Mouse (Mus musculus) limb, embryonic 14.5 days (tissue): ENCODE data around the gene Ttn. TPM values are rescaled to one million over a fixed set of nuclear protein-coding genes. Genes with fewer than 3 reads are reported as not detected.

Experiments
- ATAC-seq: fragments of 200-750 bp; cut with Nextera tagmentation; 2 replicates; pipeline ENCODE4 v1.8.0; 2017; ENCODE audit warnings: low read depth, moderate number of reproducible peaks, moderate TSS enrichment; ENCODE audit not compliant: low FRiP score
- DNase-seq: peaks from one replicate; pipeline ENCODE4 v3.0.0-alpha.2; 2015; ENCODE audit warnings: low spot score
- H3K27ac ChIP-seq: fragments of 300-500 bp; sonication (generic); replicated peaks from 2 replicates; pipeline ENCODE4 v1.5.1; 2014; ENCODE audit warnings: low read depth, mild to moderate bottlenecking, low read length, moderate library complexity, mixed read lengths
- H3K27me3 ChIP-seq: fragments of 300-500 bp; sonication (generic); 2 replicates; pipeline ENCODE4 v1.6.1; 2014; ENCODE audit warnings: low read length, mixed read lengths; ENCODE audit not compliant: control insufficient read depth, insufficient read depth
- H3K36me3 ChIP-seq: fragments of 300-500 bp; sonication (generic); 2 replicates; pipeline ENCODE4 v1.6.1; 2014; ENCODE audit warnings: mild to moderate bottlenecking, low read length, moderate library complexity, mixed read lengths; ENCODE audit not compliant: control insufficient read depth, insufficient read depth
- H3K4me1 ChIP-seq: fragments of 300-500 bp; sonication (generic); 2 replicates; pipeline ENCODE4 v1.6.1; 2014; ENCODE audit warnings: antibody characterized with exemption, low read length, mixed read lengths; ENCODE audit not compliant: control insufficient read depth, insufficient read depth
- H3K4me2 ChIP-seq: fragments of 300-500 bp; sonication (generic); replicated peaks from 2 replicates; pipeline ENCODE4 v1.6.1; 2014; ENCODE audit warnings: low read depth, mild to moderate bottlenecking, low read length, moderate library complexity; ENCODE audit not compliant: severe bottlenecking
- H3K4me3 ChIP-seq: fragments of 300-500 bp; sonication (generic); replicated peaks from 2 replicates; pipeline ENCODE4 v1.5.1; 2014; ENCODE audit warnings: low read length
- H3K9ac ChIP-seq: fragments of 300-500 bp; sonication (generic); 2 replicates; pipeline ENCODE4 v1.6.1; 2014; ENCODE audit warnings: mild to moderate bottlenecking, low read depth, low read length, moderate library complexity; ENCODE audit not compliant: severe bottlenecking
- H3K9me3 ChIP-seq: fragments of 300-500 bp; sonication (generic); 2 replicates; pipeline ENCODE4 v1.6.1; 2016; ENCODE audit warnings: low read length; ENCODE audit not compliant: control insufficient read depth
- POLR2A ChIP-seq: fragments of 200-500 bp; IDR thresholded peaks from 2 replicates; pipeline ENCODE4 v1.8.0; 2012; ENCODE audit warnings: inconsistent platforms, mild to moderate bottlenecking, moderate library complexity, borderline replicate concordance; ENCODE audit not compliant: insufficient read depth, insufficient read length; ENCODE audit errors: extremely low read depth
- whole genome bisulfite sequencing: fragments of 180-500 bp; shearing (Covaris S2); extraction: QIAGEN DNeasy Blood & Tissue Kit; methylation state at CpG from one replicate; pipeline ENCODE4 v1.1.7; 2014; 5-methylcytosine and 5-hydroxymethylcytosine counted together
- polyA plus RNA-seq, 2 experiments: library from polyadenylated mRNA; depleted of rRNA in 1 of 2; stranded (reverse) in 1 of 2; unstranded in 1 of 2; fragments of >200 nt; fragmentation: Nextera tagmentation in 1 of 2; extraction: Ambion mirVana in 1 of 2; gene quantifications; 2 replicates each; pipeline versions ENCODE4 v1.2.1 to v1.2.3; 2012 to 2014

The Ttn gene
- polyA plus RNA-seq, 2 experiments = 15.8 to 99.0 TPM

GRCm38 (mm10) chr2:77007015-77007414 is 24.7 kb upstream of the Ttn start:
- no peaks in the 10 kb centered on the region for H3K27me3 ChIP-seq
- no peak for ATAC-seq
- no peaks in the 10 kb centered on the region for H3K4me1 ChIP-seq
- no peak overlapping the region for H3K4me3 ChIP-seq
- WGBS = 72% methylated on average over 7 of the region's 7 CpGs
- no peak for TF ChIP-seq POLR2A
- H3K9me3 ChIP-seq = no peaks in the 10 kb centered on the region
- no peak for DNase-seq
- H3K36me3 ChIP-seq = no peaks in the 10 kb centered on the region
- H3K27ac ChIP-seq = no peak overlapping the region
- H3K4me2 ChIP-seq = no peak overlapping the region
- no peak overlapping the region for H3K9ac ChIP-seq

- TF ChIP-seq POLR2A = no peak
- ATAC-seq (no peak), DNase-seq (no peak)
- WGBS = 61% methylated on average over 2 of the region's 2 CpGs
- Histone ChIP-seq H3K27me3 (no peaks in the 10 kb centered on the region), H3K36me3 (no peaks in the 10 kb centered on the region), H3K4me1 (no peaks in the 10 kb centered on the region), H3K9me3 (no peaks in the 10 kb centered on the region), H3K27ac (no peak overlapping the region), H3K9ac (no peak overlapping the region), H3K4me3 (no peak overlapping the region), H3K4me2 (no peak overlapping the region)
These were observed 20.8 kb upstream of the Ttn start for GRCm38 (mm10) chr2:77003148-77003547.

- H3K4me2 ChIP-seq = no peak overlapping the region
- H3K4me1 ChIP-seq = no peaks in the 10 kb centered on the region
- H3K9ac ChIP-seq = no peak overlapping the region
- ATAC-seq (no peak), DNase-seq (no peak)
- H3K27ac ChIP-seq = no peak overlapping the region
- no peaks in the 10 kb centered on the region for H3K36me3 ChIP-seq
- TF ChIP-seq POLR2A = no peak
- no peak overlapping the region for H3K4me3 ChIP-seq
- H3K27me3 ChIP-seq = no peaks in the 10 kb centered on the region
- WGBS = 59% methylated on average over 5 of the region's 5 CpGs
- no peaks in the 10 kb centered on the region for H3K9me3 ChIP-seq
These were observed 16.0 kb upstream of the Ttn start for GRCm38 (mm10) chr2:76998351-76998750.

DNA sequence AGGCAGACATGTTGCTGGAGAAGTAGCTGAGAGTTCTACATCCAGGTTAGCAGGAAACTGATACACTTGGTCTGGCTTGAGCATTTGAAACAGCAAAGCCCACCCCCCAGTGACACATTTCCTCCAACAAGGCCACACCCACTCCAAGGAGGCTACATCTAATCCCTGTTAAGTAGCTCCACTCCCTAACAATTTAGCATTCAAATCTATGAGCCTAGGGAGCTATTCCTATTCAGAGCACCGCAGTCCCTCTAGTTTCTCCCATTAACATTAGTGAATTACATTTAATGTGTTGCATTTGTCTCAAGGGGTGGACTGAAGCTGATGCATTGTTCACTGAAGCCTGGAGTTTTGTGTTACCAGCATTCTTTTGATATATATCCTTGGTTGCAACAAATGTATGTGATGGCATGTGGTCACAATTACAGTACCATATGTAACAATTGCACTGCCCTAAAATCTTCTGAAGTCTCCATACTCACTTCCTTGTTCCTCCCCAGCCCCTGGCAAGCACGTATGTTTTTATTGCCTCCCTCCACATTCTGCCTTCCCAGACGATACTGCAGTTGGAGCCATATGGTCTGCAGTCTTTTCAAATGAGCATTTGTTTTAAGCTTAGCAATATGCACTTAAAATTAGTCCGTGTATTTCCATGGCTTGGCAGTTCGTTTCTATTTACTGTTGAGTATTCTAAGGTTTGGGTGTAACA is 10.3 kb upstream of the Ttn start:
- H3K4me1 ChIP-seq = no peaks in the 10 kb centered on the region

DNA sequence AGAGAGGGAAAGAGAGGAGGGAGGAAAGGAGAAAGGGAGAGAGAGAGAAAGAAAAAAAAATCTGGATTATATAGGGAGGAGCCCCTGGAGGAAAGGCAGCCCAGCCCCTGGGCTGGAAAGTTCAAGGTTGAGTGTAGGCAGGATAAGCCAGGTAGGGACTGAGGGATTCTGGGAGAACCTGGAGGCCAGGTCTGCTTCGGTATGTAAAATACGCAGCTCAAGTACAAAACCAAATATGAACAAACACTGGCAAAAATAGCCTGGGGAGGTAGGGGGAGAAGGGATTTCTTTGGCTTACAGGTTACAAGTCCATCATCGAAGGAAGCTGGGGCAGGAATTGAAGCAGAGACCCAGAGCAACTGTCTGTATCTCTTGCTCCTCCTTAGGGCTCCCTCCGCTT is 5.0 kb upstream of the Ttn start:
- DNase-seq (no peak), ATAC-seq (no peak)
- H3K4me3 ChIP-seq = no peak overlapping the region
- no peak overlapping the region for H3K27ac ChIP-seq
- H3K9me3 ChIP-seq = peaks cover 3% of the 10 kb centered on the region; the same call in 1 of the 2 replicates
- no peak for TF ChIP-seq POLR2A
- no peaks in the 10 kb centered on the region for H3K4me1 ChIP-seq
- H3K27me3 ChIP-seq = no peaks in the 10 kb centered on the region
- no peak overlapping the region for H3K9ac ChIP-seq
- WGBS = 84% methylated on average over 4 of the region's 4 CpGs
- no peak overlapping the region for H3K4me2 ChIP-seq
- no peaks in the 10 kb centered on the region for H3K36me3 ChIP-seq

More for the DNA sequence above, 10.3 kb upstream of the Ttn start:
- no peaks in the 10 kb centered on the region for H3K27me3 ChIP-seq
- H3K9me3 ChIP-seq = peaks cover 3% of the 10 kb centered on the region; the same call in 1 of the 2 replicates
- ATAC-seq (peak; percentile 44; the same call in 1 of the 2 replicates), DNase-seq (peak; percentile 44)
- 24% methylated on average over 5 of the region's 5 CpGs for WGBS
- H3K4me2 ChIP-seq = no peak overlapping the region
- H3K36me3 ChIP-seq = no peaks in the 10 kb centered on the region
- H3K9ac ChIP-seq = no peak overlapping the region
- TF ChIP-seq POLR2A = no peak
- no peak overlapping the region for H3K4me3 ChIP-seq
- H3K27ac ChIP-seq = peak overlapping the region; percentile 65
